Mouse (Mus musculus) embryonic fibroblast, embryonic 13.5 days (primary cell): Measurements from ENCODE around the gene Ptk6. TPM values are rescaled to one million over a fixed set of nuclear protein-coding genes. Genes with fewer than 3 reads are reported as not detected.

Source experiments
- H3K27ac ChIP-seq: 2 replicates; pipeline ENCODE4 v1.5.1; 2012; ENCODE audit warnings: low read length, control low read depth, inconsistent platforms; ENCODE audit not compliant: insufficient read depth
- H3K4me1 ChIP-seq: 2 replicates; pipeline ENCODE4 v1.6.1; 2011; ENCODE audit warnings: low read length; ENCODE audit not compliant: control insufficient read depth, insufficient read depth
- H3K4me3 ChIP-seq: 2 replicates; pipeline ENCODE4 v1.5.1; 2011; ENCODE audit warnings: mild to moderate bottlenecking, control low read depth, low read length; ENCODE audit not compliant: insufficient read depth
- CTCF ChIP-seq: IDR thresholded peaks from 2 replicates; pipeline ENCODE4 v1.5.1; 2011; ENCODE audit warnings: mild to moderate bottlenecking, control low read depth, low read length, moderate library complexity, borderline replicate concordance; ENCODE audit not compliant: insufficient read depth
- POLR2A ChIP-seq: IDR thresholded peaks from 2 replicates; pipeline ENCODE4 v1.6.1; 2011; ENCODE audit warnings: low read depth, mild to moderate bottlenecking, control low read depth, low read length, moderate library complexity
- polyA plus RNA-seq: library from polyadenylated mRNA; stranded (reverse); fragments of >200 nt; gene quantifications from 2 replicates; pipeline ENCODE4 v1.2.4, GENCODE M21; 2011; ENCODE audit warnings: low read depth; ENCODE audit not compliant: missing spikeins, insufficient read length

Ptk6 gene
- polyA plus RNA-seq, 1 experiment = not detected

DNA sequence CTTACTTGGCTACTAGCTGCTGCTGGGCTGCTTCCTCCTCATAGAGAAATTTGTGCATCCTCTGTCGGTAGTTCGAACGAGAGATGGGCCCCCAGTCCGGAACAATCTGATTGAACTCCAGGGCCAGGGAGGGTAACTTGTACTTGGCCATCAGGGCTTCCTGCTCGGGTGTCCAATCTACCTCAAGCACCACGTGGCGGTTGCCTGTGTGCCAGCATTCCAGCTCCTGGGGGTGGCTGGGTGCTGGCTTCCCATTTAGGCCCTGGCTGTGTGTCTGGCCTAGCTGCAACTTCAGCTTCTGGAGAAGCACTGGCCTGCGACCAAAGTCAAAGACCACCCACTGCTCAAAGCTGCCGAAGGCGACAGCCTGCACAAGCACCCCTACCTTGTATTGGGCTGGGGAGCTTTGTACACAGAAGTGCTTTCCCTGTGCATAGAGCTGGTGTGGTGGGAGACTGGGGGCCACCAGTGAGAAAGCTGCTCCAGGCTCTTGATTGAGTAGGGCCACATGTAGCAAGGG lies 35.6 kb upstream of the Ptk6 start:
- TF ChIP-seq POLR2A (no peak), CTCF (no peak)
- no peak overlapping the region for H3K27ac ChIP-seq

DNA sequence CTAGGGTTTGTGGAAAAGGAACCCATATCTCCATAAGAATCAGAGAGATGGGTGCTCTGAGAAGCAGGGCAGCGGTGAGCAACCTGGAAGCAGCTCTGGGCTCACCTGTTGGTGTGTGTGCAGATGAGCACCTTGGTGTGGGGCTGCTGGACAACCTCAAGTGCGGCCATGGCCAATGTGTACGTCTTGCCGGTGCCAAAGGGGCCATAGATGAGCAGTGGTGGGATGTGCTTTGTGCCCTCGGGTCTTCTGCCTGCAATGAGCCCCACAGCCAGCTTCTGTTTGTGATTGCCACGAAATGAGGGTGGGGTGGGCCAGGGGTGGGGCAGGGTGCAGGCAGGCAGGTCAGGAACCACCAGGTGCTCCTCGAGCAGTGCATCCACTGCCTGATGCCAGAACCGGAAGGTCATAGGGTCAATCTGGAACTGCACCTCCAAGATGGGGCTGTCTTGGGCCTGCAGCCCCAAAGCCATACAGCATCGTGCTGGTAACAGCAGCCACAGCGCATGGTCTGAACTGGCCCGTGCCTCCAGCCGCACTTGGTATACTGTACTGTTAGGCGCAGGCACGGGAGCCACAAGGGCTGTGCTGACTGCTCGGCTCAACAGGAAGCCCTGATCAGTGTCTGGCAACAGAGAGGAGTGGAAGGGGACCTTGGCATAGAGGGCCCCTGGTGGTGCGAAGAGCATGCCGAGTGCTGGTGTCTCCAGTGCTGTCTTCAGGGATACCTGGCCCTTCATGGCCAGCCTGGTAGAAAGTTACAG lies 34.8 kb upstream of the Ptk6 start:
- H3K27ac ChIP-seq = no peak overlapping the region
- H3K4me3 ChIP-seq = no peak overlapping the region
- TF ChIP-seq CTCF (no peak), POLR2A (no peak)
- H3K4me1 ChIP-seq = no peaks in the 10 kb centered on the region

More for the DNA sequence above, 35.6 kb upstream of the Ptk6 start:
- Histone ChIP-seq H3K4me1 (no peaks in the 10 kb centered on the region), H3K4me3 (no peak overlapping the region)

DNA sequence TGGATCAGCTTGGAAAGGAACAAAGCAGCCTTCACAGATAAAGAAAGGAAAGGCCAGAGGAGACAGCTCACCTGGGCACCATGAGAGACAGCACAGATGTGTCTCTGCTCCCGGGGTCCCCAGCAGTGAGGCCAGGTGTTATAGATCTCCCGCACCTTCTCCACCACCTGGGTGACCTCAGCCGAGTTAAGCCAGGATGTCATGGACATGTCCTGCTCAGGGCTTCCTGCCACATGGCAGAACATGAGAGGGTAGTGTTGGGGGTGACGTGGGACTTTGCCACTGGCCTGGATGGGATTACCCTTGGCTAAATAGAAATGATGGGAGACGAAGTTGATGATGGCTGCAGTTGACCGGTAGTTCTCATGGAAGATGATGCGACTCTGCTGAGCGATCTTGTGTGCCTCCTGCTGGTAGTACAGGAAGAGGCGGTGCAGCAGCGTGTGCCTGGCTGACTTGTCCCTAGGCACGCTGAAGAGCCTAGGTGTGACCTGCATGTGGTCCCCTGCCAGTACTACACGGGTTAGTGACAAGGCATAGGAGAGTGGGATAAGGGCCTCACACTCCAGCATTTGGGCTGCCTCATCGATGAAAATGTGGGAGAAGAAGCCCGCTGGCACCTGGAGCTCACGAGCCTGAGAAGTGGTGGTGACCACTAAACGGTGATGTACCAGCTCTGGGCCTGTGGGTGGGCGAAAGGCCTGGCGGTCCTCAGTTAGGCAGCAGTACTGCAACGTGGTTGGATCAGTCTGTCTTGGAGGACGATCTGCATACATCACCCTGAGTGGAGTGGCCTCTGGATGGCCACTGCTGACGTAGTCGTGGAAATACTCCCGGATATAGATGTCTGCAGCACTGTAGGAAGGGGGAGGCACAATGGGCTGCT lies 33.3 kb upstream of the Ptk6 start:
- TF ChIP-seq CTCF = peak; percentile 20; the same call in 1 of the 2 replicates
- TF ChIP-seq POLR2A = no peak
- Histone ChIP-seq H3K27ac (no peak overlapping the region), H3K4me3 (no peak overlapping the region), H3K4me1 (no peaks in the 10 kb centered on the region)

DNA sequence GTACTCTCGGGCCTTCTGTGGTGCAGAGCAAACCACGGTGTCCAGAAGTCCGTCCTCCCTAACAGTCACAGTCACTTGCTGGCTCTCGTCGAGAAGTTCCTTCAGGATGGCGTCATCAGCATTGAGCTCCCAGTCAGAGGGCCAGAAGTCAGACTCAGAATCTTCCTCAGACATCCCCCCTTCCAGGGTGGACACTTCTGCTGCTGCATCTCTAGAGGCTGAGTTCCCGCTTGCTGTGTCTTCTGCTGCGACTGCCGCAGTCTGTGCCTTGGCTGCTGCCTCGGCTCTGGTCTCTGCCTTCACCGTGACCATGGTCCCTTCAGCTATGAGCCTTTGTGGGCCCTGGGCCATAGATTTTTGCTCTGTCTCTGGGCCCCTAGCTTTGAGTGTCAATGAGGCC lies 32.1 kb upstream of the Ptk6 start:
- TF ChIP-seq CTCF (no peak), POLR2A (no peak)

DNA sequence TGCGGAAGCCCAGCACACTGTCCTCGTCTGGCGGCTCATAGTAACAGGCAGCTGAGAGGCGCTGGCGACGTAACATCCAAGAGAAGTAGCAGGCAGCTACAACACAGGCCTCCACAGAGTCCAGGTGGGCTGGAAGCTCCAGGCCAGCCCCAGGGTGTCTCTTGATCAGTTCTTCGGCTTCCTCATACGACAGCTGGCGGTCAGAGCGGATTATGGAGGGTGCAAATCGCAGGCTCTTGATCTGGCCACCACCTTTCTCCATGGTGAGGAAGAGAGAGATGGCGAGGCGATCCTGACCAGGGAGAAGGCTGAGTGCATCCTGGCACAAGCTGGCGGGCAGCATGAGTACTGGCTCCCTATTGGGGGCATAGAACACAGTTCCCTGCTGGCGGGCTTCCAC lies 30.9 kb upstream of the Ptk6 start:
- no peak overlapping the region for H3K27ac ChIP-seq
- no peaks in the 10 kb centered on the region for H3K4me1 ChIP-seq
- H3K4me3 ChIP-seq = no peak overlapping the region
- TF ChIP-seq CTCF = no peak
- no peak for TF ChIP-seq POLR2A

More for the DNA sequence above, 32.1 kb upstream of the Ptk6 start:
- H3K4me1 ChIP-seq = no peaks in the 10 kb centered on the region
- no peak overlapping the region for H3K4me3 ChIP-seq
- no peak overlapping the region for H3K27ac ChIP-seq

DNA sequence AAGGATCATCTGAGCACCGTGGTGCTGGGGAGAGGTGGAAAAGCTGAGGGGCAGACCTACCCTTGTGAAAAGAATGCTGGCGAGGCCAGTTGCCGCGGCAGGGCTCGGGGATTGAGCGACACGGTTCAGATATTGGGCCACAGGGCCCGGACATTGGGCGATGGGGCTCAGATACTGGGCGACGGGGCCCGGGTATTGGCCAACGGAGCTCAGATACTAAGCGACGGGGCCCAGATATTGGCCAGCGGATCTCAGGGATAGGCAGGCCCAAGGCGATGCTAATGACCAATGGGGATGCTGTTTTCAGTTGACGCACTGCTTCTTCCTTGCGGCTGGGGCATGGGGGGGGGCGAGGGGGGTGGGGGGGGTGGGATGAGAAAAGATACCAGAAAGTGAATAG lies 28.6 kb upstream of the Ptk6 start:
- Histone ChIP-seq H3K4me1 (no peaks in the 10 kb centered on the region), H3K4me3 (no peak overlapping the region), H3K27ac (no peak overlapping the region)
- TF ChIP-seq CTCF (no peak), POLR2A (no peak)

DNA sequence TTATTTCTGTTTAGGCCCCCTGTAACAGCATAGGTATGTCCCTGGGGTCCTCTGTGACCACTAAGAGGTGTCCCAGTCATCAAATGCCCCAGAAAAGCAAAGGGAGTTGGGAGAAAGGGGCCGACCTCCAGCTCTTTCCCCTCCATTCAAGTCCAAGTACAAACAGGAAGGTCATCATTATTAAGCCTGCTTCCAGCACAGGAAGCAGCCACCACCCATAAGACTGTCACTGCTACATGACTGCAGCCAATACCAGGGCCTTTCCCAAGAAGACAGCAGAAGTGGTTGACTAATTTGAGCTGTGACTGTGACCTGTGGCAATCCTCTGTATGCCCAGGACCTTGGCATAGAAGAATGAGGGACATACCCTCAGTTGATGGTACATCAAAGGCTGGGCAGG lies 25.7 kb upstream of the Ptk6 start:
- no peak overlapping the region for H3K4me3 ChIP-seq
- no peaks in the 10 kb centered on the region for H3K4me1 ChIP-seq
- no peak overlapping the region for H3K27ac ChIP-seq
- TF ChIP-seq CTCF = no peak
- no peak for TF ChIP-seq POLR2A

DNA sequence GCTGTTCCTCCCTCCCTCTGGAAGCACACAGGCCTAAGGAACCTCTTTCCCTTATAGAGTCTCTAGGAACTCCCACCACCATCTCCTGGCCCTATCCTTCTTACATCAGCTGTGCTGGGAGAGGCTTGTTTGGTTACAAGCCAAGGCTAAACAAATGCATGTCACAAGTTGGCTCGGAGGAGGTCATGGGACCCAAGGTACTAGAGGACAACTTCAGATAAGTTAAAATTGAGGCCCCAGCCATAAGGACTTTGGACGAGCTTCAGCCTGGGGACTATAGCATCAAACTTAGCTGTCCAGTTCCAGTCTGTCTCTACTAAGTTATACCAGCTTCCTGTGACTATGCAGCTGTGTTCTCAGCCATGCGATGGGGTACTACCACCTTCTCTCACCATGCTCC lies 24.5 kb upstream of the Ptk6 start:
- TF ChIP-seq POLR2A (no peak), CTCF (no peak)
- Histone ChIP-seq H3K27ac (no peak overlapping the region), H3K4me3 (no peak overlapping the region), H3K4me1 (no peaks in the 10 kb centered on the region)

DNA sequence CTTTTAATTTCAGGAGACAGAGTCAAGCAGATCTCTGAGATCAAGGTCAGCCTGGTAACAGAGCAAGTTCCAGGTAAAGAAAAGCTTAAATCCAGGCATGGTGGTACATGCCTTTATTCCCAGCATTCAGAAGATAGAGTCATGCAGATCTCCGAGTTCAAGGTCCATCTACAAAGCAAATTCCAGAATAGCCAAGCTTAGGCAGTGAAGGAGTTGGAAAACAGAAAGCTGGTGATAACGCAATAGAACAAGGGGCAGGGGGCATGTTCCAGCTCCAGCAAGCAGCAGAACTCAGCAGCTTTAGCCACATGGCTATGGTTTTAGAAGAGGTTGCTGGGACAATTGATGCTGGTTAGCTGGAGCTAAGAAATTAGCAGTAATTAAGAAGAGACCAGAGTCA lies 22.4 kb upstream of the Ptk6 start:
- no peak overlapping the region for H3K4me3 ChIP-seq
- TF ChIP-seq CTCF = no peak
- TF ChIP-seq POLR2A = no peak

DNA sequence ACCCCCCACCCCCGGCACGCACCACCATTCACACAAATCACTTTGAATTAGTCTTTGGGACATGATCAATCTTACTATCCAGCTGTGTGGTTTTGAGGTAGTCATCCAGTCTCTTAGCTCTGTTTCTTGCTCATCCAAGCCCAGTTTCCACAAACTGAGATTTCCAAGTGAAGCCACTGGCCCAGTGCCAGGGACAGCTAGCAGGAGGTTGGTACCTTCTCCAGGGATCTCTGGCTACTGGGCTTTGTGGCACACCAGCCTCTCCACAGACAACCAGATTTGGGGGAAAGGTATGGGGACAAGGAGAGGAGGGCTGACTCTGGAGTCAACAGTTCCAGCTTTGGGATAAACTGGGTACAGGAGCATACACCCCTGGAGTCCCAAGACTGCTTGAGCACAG lies 17.8 kb upstream of the Ptk6 start:
- no peak for TF ChIP-seq CTCF
- no peak for TF ChIP-seq POLR2A
- Histone ChIP-seq H3K4me3 (no peak overlapping the region), H3K4me1 (no peaks in the 10 kb centered on the region; the same call in 1 of the 2 replicates), H3K27ac (no peak overlapping the region)

More for the DNA sequence above, 22.4 kb upstream of the Ptk6 start:
- Histone ChIP-seq H3K4me1 (no peaks in the 10 kb centered on the region; the same call in 1 of the 2 replicates), H3K27ac (no peak overlapping the region)
